Mouse (Mus musculus) midbrain, postnatal 0 days (tissue): ENCODE data around the gene Tbcel. TPM values are rescaled to one million over a fixed set of nuclear protein-coding genes. Genes with fewer than 3 reads are reported as not detected.
A peak's percentile ranks its signal among the peaks of the same experiment; 100 is the strongest.

ENCODE experiments used
- ATAC-seq: fragments of 200-750 bp; cut with Nextera tagmentation; 2 replicates; pipeline ENCODE4 v1.8.0; 2017; ENCODE audit warnings: moderate number of reproducible peaks, mild to moderate bottlenecking, moderate TSS enrichment, moderate library complexity; ENCODE audit not compliant: low FRiP score
- DNase-seq: peaks from one replicate; pipeline ENCODE4 v3.0.0-alpha.2; 2015; ENCODE audit warnings: low spot score
- H3K27ac ChIP-seq: fragments of 300-500 bp; sonication (generic); 2 replicates; pipeline ENCODE4 v1.5.1; 2014; ENCODE audit warnings: low read depth, mild to moderate bottlenecking, low read length, mixed read lengths
- H3K27me3 ChIP-seq: fragments of 300-500 bp; sonication (generic); 2 replicates; pipeline ENCODE4 v1.6.1; 2014; ENCODE audit warnings: low read length, control low read depth, mixed read lengths; ENCODE audit not compliant: insufficient read depth
- H3K36me3 ChIP-seq: fragments of 300-500 bp; sonication (generic); 2 replicates; pipeline ENCODE4 v1.6.1; 2014; ENCODE audit warnings: low read length, control low read depth, mixed read lengths; ENCODE audit not compliant: insufficient read depth
- H3K4me1 ChIP-seq: fragments of 300-500 bp; sonication (generic); 2 replicates; pipeline ENCODE4 v1.6.1; 2014; ENCODE audit warnings: mild to moderate bottlenecking, control low read depth, antibody characterized with exemption, low read length, mixed read lengths; ENCODE audit not compliant: insufficient read depth
- H3K4me2 ChIP-seq: fragments of 300-500 bp; sonication (generic); 2 replicates; pipeline ENCODE4 v1.6.1; 2014; ENCODE audit warnings: low read depth, mild to moderate bottlenecking, low read length, mixed read lengths; ENCODE audit not compliant: poor library complexity, severe bottlenecking
- H3K4me3 ChIP-seq: fragments of 300-500 bp; sonication (generic); 2 replicates; pipeline ENCODE4 v1.5.1; 2014; ENCODE audit warnings: low read depth, mild to moderate bottlenecking, low read length, moderate library complexity
- H3K9ac ChIP-seq: fragments of 300-500 bp; sonication (generic); replicated peaks from 2 replicates; pipeline ENCODE4 v1.6.1; 2014; ENCODE audit warnings: mild to moderate bottlenecking, low read length, moderate library complexity, mixed read lengths; ENCODE audit not compliant: poor library complexity, severe bottlenecking
- H3K9me3 ChIP-seq: fragments of 300-500 bp; sonication (generic); 2 replicates; pipeline ENCODE4 v1.6.1; 2016; ENCODE audit warnings: low read length, control low read depth
- CTCF ChIP-seq: IDR thresholded peaks from 2 replicates; pipeline ENCODE4 v1.5.1; 2016; ENCODE audit warnings: antibody characterized with exemption, mild to moderate bottlenecking
- WGBS: fragments of 180-500 bp; shearing (Covaris S2); extraction: QIAGEN DNeasy Blood & Tissue Kit; methylation state at CpG from one replicate; pipeline ENCODE4 v1.1.7; 2014; 5-methylcytosine and 5-hydroxymethylcytosine counted together
- polyA plus RNA-seq: library from polyadenylated mRNA; unstranded; fragments of >200 nt; fragmentation: Nextera tagmentation; extraction: Ambion mirVana; gene quantifications from 2 replicates; pipeline ENCODE4 v1.2.1, GENCODE M21; 2015
- total RNA-seq: library from RNA; depleted of rRNA; stranded (reverse); fragments of >200 nt; gene quantifications from 2 replicates; pipeline ENCODE4 v1.2.3, GENCODE M21; 2014

Tbcel gene
- total and polyA plus RNA-seq, 2 experiments from 2014 or later = 3.0 to 17.2 TPM

- DNase-seq (no peak), ATAC-seq (no peak)
- H3K4me1 ChIP-seq = no peaks in the 10 kb centered on the region
- H3K36me3 ChIP-seq = no peaks in the 10 kb centered on the region
- no peak for TF ChIP-seq CTCF
- no peaks in the 10 kb centered on the region for H3K27me3 ChIP-seq
- no peak overlapping the region for H3K9ac ChIP-seq
- H3K27ac ChIP-seq = no peak overlapping the region
- H3K4me2 ChIP-seq = no peak overlapping the region
- no peaks in the 10 kb centered on the region for H3K9me3 ChIP-seq
- WGBS = 78% methylated on average over 8 of the region's 8 CpGs
- H3K4me3 ChIP-seq = no peak overlapping the region
These were observed 120.6 kb downstream of the Tbcel start for GRCm38 (mm10) chr9:42387038-42387437.

- Histone ChIP-seq H3K4me3 (no peak overlapping the region), H3K4me2 (no peak overlapping the region), H3K4me1 (no peaks in the 10 kb centered on the region), H3K9me3 (no peaks in the 10 kb centered on the region), H3K36me3 (no peaks in the 10 kb centered on the region), H3K27me3 (no peaks in the 10 kb centered on the region), H3K9ac (no peak overlapping the region), H3K27ac (no peak overlapping the region)
- 78% methylated on average over 13 of the region's 13 CpGs for WGBS
- ATAC-seq = no peak
- DNase-seq = peak; percentile 21
- no peak for TF ChIP-seq CTCF
These were observed 122.0 kb downstream of the Tbcel start for GRCm38 (mm10) chr9:42385656-42386055.

- no peak for DNase-seq
- no peaks in the 10 kb centered on the region for H3K4me1 ChIP-seq
- H3K4me3 ChIP-seq = no peak overlapping the region
- peak overlapping the region; percentile 43 for H3K27ac ChIP-seq
- H3K9ac ChIP-seq = no peak overlapping the region
- ATAC-seq = no peak
- 58% methylated on average over 8 of the region's 8 CpGs for WGBS
- TF ChIP-seq CTCF = no peak
- peaks cover 3% of the 10 kb centered on the region; the same call in 1 of the 2 replicates for H3K9me3 ChIP-seq
- H3K36me3 ChIP-seq = no peaks in the 10 kb centered on the region
- no peaks in the 10 kb centered on the region for H3K27me3 ChIP-seq
- H3K4me2 ChIP-seq = no peak overlapping the region
These were observed 124.8 kb downstream of the Tbcel start for GRCm38 (mm10) chr9:42382628-42383347.

- Histone ChIP-seq H3K9me3 (peaks cover 3% of the 10 kb centered on the region; the same call in 1 of the 2 replicates), H3K36me3 (no peaks in the 10 kb centered on the region), H3K27ac (peak overlapping the region; percentile 55), H3K4me1 (no peaks in the 10 kb centered on the region), H3K4me2 (no peak overlapping the region), H3K4me3 (no peak overlapping the region), H3K27me3 (no peaks in the 10 kb centered on the region), H3K9ac (no peak overlapping the region)
- 34% methylated on average over 5 of the region's 5 CpGs for WGBS
- ATAC-seq = peak; percentile 38; the same call in 1 of the 2 replicates
- peak; percentile 69 for DNase-seq
- TF ChIP-seq CTCF = no peak
These were observed 125.5 kb downstream of the Tbcel start for GRCm38 (mm10) chr9:42382063-42382462.

GRCm38 (mm10) chr9:42378071-42378470, 129.5 kb downstream of the Tbcel start:
- Histone ChIP-seq H3K9ac (no peak overlapping the region), H3K4me3 (no peak overlapping the region), H3K4me2 (no peak overlapping the region), H3K36me3 (no peaks in the 10 kb centered on the region), H3K4me1 (no peaks in the 10 kb centered on the region), H3K9me3 (peaks cover 3% of the 10 kb centered on the region; the same call in 1 of the 2 replicates), H3K27ac (no peak overlapping the region), H3K27me3 (no peaks in the 10 kb centered on the region)
- DNase-seq = no peak
- ATAC-seq = no peak
- WGBS = 95% methylated on average over 4 of the region's 4 CpGs
- TF ChIP-seq CTCF = no peak

- Histone ChIP-seq H3K4me1 (no peaks in the 10 kb centered on the region), H3K27me3 (no peaks in the 10 kb centered on the region), H3K4me2 (no peak overlapping the region), H3K9me3 (peaks cover 3% of the 10 kb centered on the region; the same call in 1 of the 2 replicates), H3K36me3 (no peaks in the 10 kb centered on the region), H3K27ac (no peak overlapping the region), H3K9ac (no peak overlapping the region), H3K4me3 (no peak overlapping the region)
- TF ChIP-seq CTCF = no peak
- ATAC-seq = no peak
- WGBS = 95% methylated on average over 15 of the region's 15 CpGs
- DNase-seq = no peak
These were observed 130.0 kb downstream of the Tbcel start for GRCm38 (mm10) chr9:42377656-42378055.
